Mouse (Mus musculus): ENCODE results near the gene Jak3.

DNA sequence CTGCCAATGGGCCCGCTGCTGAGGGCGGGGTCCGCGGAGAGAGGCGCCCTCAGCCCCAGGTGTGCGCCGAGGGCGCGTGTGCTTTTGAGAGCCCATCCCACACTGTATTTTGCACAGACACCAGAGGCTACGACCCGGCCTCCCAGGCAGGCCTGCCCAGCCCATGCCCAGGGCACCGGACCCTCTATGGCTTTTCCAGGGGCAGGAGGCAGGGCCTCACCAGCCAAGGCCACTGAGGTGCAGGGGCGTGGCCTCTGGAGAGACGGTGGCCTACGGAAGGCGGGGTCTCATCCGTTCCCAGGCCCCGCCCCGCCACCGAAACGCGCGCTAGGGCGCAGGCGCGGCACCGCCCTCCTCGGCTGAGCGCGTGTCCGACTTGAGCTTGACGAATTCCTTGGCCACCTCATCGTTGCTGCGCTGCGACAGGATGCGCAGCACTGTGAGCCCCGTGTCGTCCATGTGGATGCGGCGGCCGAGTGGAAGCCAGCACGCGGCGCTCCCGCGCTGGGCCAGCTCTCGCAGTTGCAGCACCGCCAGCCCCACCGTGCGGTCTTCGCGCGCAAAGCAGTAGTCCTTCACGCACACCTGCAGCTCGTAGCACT lies 46.9 kb upstream of the Jak3 start:
- TF ChIP-seq CTCF (conservative IDR thresholded peaks at IDR 0.05; ENCODE audit: low read length) (no peak), NANOG (IDR thresholded peaks at IDR 0.05; ENCODE audit: borderline replicate concordance, low read length) (no peak), POU5F1 (IDR thresholded peaks at IDR 0.05; ENCODE audit: borderline replicate concordance, low read length) (no peak)

Measured in E14TG2a.4 (cell line).